Mouse (Mus musculus): ENCODE measurements around the gene Gpank1. TPM values are rescaled to one million over a fixed set of nuclear protein-coding genes. Genes with fewer than 3 reads are reported as not detected.

Gpank1 gene
- total and polyA plus RNA-seq, 2 experiments from 2014 or later, result 17.0 to 20.2 TPM

- ATAC-seq (ENCODE audit: low FRiP score), result no peak
- WGBS, result 74% methylated on average over 12 of the region's 12 CpGs
- no peak overlapping the region for H3K9ac ChIP-seq (replicated peaks; ENCODE audit: low read length, poor library complexity, severe bottlenecking)
- no peak overlapping the region for H3K4me2 ChIP-seq (ENCODE audit: low read depth, low read length, poor library complexity, severe bottlenecking)
- no peaks in the 10 kb centered on the region for H3K9me3 ChIP-seq (ENCODE audit: low read length)
- no peaks in the 10 kb centered on the region for H3K4me1 ChIP-seq (ENCODE audit: insufficient read depth, low read length)
- no peak overlapping the region for H3K27ac ChIP-seq (ENCODE audit: low read depth, low read length)
- H3K36me3 ChIP-seq (ENCODE audit: insufficient read depth, low read length), result peaks cover 78% of the 10 kb centered on the region
- H3K4me3 ChIP-seq (ENCODE audit: low read depth, low read length), result no peak overlapping the region
- no peaks in the 10 kb centered on the region for H3K27me3 ChIP-seq (ENCODE audit: insufficient read depth, low read length)
- no peak for DNase-seq (ENCODE audit: low spot score)
- no peak for TF ChIP-seq CTCF (IDR thresholded peaks at IDR 0.05)
These were observed 24.0 kb upstream of the Gpank1 start for GRCm38 (mm10) chr17:35097164-35097655.

DNA sequence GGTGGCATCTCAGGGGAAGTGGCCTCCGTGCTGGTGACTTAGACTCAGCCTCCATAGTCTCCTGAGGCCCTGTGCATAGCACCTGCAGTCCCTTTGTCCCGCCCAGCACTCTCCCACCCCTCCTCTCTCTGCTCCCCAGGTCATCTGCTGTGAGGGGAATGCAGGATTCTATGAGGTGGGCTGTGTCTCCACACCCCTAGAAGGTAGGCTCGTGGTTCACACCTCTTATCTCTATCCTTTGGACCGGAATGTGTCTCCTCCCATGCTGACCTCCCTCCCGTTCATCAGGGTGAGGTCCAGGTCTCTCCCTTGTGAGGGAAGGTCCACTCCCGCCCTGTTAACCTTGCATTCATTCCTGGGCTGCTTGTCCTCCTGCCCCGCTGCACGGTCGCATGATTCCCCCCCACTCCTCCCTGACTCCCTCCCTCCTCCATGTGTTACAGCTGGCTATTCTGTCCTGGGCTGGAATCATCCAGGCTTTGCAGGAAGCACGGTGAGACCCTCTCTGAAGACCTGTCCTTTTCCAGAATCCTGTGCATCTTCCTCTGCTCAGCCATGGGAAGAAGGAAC is 21.0 kb upstream of the Gpank1 start:
- 79% methylated on average over 10 of the region's 10 CpGs for whole genome bisulfite sequencing
- no peak for ATAC-seq (ENCODE audit: low FRiP score)
- TF ChIP-seq CTCF (IDR thresholded peaks at IDR 0.05), result no peak
- H3K4me3 ChIP-seq (ENCODE audit: low read depth, low read length), result no peak overlapping the region
- H3K27ac ChIP-seq (ENCODE audit: low read depth, low read length), result no peak overlapping the region
- peaks cover 73% of the 10 kb centered on the region for H3K36me3 ChIP-seq (ENCODE audit: insufficient read depth, low read length)
- no peak overlapping the region for H3K4me2 ChIP-seq (ENCODE audit: low read depth, low read length, poor library complexity, severe bottlenecking)
- DNase-seq (ENCODE audit: low spot score), result no peak
- no peaks in the 10 kb centered on the region for H3K27me3 ChIP-seq (ENCODE audit: insufficient read depth, low read length)
- no peaks in the 10 kb centered on the region for H3K9me3 ChIP-seq (ENCODE audit: low read length)
- H3K9ac ChIP-seq (replicated peaks; ENCODE audit: low read length, poor library complexity, severe bottlenecking), result no peak overlapping the region
- no peaks in the 10 kb centered on the region for H3K4me1 ChIP-seq (ENCODE audit: insufficient read depth, low read length)

- 92% methylated on average over 11 of the region's 11 CpGs for WGBS
- H3K4me1 ChIP-seq (ENCODE audit: insufficient read depth, low read length), result no peaks in the 10 kb centered on the region
- H3K9me3 ChIP-seq (ENCODE audit: low read length), result no peaks in the 10 kb centered on the region
- H3K27me3 ChIP-seq (ENCODE audit: insufficient read depth, low read length), result no peaks in the 10 kb centered on the region
- H3K9ac ChIP-seq (replicated peaks; ENCODE audit: low read length, poor library complexity, severe bottlenecking), result no peak overlapping the region
- H3K36me3 ChIP-seq (ENCODE audit: insufficient read depth, low read length), result peaks cover 68% of the 10 kb centered on the region
- no peak for TF ChIP-seq CTCF (IDR thresholded peaks at IDR 0.05)
- H3K4me2 ChIP-seq (ENCODE audit: low read depth, low read length, poor library complexity, severe bottlenecking), result no peak overlapping the region
- H3K4me3 ChIP-seq (ENCODE audit: low read depth, low read length), result no peak overlapping the region
- DNase-seq (ENCODE audit: low spot score), result no peak
- ATAC-seq (ENCODE audit: low FRiP score), result no peak
- no peak overlapping the region for H3K27ac ChIP-seq (ENCODE audit: low read depth, low read length)
These were observed 20.1 kb upstream of the Gpank1 start for GRCm38 (mm10) chr17:35101161-35101560.

DNA sequence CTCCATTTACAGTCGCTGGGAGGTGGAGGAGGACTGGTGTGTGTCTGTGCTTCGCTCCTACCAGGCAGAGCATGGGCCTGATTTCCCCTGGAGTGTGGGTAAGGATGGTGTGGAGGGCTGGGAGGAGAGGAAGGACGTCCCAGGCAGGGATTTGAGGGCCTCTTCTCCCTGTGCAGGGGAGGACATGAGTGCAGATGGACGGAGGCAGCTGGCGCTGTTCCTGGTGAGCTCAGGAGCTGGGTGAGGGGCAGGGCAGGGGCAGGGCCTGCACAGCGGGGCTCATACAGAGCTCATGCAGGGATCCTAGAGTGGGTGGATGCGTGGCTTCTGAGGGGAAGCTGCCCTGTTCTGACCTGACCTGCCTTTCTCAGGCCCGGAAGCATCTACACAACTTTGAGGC is 19.0 kb upstream of the Gpank1 start:
- Histone ChIP-seq H3K4me2 (ENCODE audit: low read depth, low read length, poor library complexity, severe bottlenecking) (no peak overlapping the region), H3K4me1 (ENCODE audit: insufficient read depth, low read length) (no peaks in the 10 kb centered on the region), H3K36me3 (ENCODE audit: insufficient read depth, low read length) (peaks cover 57% of the 10 kb centered on the region), H3K27ac (ENCODE audit: low read depth, low read length) (no peak overlapping the region), H3K27me3 (ENCODE audit: insufficient read depth, low read length) (no peaks in the 10 kb centered on the region), H3K9me3 (ENCODE audit: low read length) (no peaks in the 10 kb centered on the region), H3K4me3 (ENCODE audit: low read depth, low read length) (no peak overlapping the region), H3K9ac (replicated peaks; ENCODE audit: low read length, poor library complexity, severe bottlenecking) (no peak overlapping the region)
- no peak for TF ChIP-seq CTCF (IDR thresholded peaks at IDR 0.05)
- DNase-seq (ENCODE audit: low spot score) (no peak), ATAC-seq (ENCODE audit: low FRiP score) (no peak)
- WGBS, result 82% methylated on average over 6 of the region's 8 CpGs

- Histone ChIP-seq H3K27ac (ENCODE audit: low read depth, low read length) (no peak overlapping the region), H3K4me2 (ENCODE audit: low read depth, low read length, poor library complexity, severe bottlenecking) (no peak overlapping the region), H3K4me3 (ENCODE audit: low read depth, low read length) (no peak overlapping the region), H3K36me3 (ENCODE audit: insufficient read depth, low read length) (peaks cover 51% of the 10 kb centered on the region), H3K4me1 (ENCODE audit: insufficient read depth, low read length) (no peaks in the 10 kb centered on the region), H3K9ac (replicated peaks; ENCODE audit: low read length, poor library complexity, severe bottlenecking) (no peak overlapping the region), H3K27me3 (ENCODE audit: insufficient read depth, low read length) (no peaks in the 10 kb centered on the region), H3K9me3 (ENCODE audit: low read length) (no peaks in the 10 kb centered on the region)
- DNase-seq (ENCODE audit: low spot score) (no peak), ATAC-seq (ENCODE audit: low FRiP score) (no peak)
- TF ChIP-seq CTCF (IDR thresholded peaks at IDR 0.05), result no peak
- WGBS, result 71% methylated on average over 6 of the region's 6 CpGs
These were observed 18.0 kb upstream of the Gpank1 start for GRCm38 (mm10) chr17:35103221-35103690.

GRCm38 (mm10) chr17:35104079-35104478 is 17.2 kb upstream of the Gpank1 start:
- no peak for ATAC-seq (ENCODE audit: low FRiP score)
- TF ChIP-seq CTCF (IDR thresholded peaks at IDR 0.05), result no peak

More at GRCm38 (mm10) chr17:35104079-35104478, 17.2 kb upstream of the Gpank1 start:
- Histone ChIP-seq H3K27ac (ENCODE audit: low read depth, low read length) (no peak overlapping the region), H3K4me3 (ENCODE audit: low read depth, low read length) (no peak overlapping the region), H3K9ac (replicated peaks; ENCODE audit: low read length, poor library complexity, severe bottlenecking) (no peak overlapping the region), H3K9me3 (ENCODE audit: low read length) (no peaks in the 10 kb centered on the region), H3K27me3 (ENCODE audit: insufficient read depth, low read length) (no peaks in the 10 kb centered on the region), H3K4me1 (ENCODE audit: insufficient read depth, low read length) (no peaks in the 10 kb centered on the region), H3K36me3 (ENCODE audit: insufficient read depth, low read length) (peaks cover 45% of the 10 kb centered on the region), H3K4me2 (ENCODE audit: low read depth, low read length, poor library complexity, severe bottlenecking) (no peak overlapping the region)
- WGBS, result 95% methylated on average over 7 of the region's 7 CpGs
- no peak for DNase-seq (ENCODE audit: low spot score)
